Mouse (Mus musculus): Measurements from ENCODE around the gene Ifngr2.

Ifngr2 gene

DNA sequence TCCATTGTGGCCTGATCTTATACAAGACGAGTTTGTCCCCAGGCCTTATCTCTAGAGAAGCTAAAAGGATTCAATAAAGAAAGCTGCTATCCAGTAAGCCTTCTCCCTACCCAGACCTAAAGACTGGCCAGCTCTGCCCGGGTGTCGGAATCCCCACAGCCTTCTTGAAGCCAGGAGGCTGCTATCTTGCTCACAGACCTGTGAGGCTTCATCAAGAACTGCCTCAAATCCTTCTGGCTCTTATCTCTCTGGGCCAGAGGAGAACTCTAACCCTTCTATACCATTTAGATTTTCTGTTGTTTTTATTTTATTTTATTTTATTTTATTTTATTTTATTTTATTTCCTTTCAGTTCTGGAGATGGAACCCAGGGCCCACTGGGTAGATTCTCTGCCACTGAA, 9.8 kb upstream of the Ifngr2 start:
- DNase-seq, result no peak

DNA sequence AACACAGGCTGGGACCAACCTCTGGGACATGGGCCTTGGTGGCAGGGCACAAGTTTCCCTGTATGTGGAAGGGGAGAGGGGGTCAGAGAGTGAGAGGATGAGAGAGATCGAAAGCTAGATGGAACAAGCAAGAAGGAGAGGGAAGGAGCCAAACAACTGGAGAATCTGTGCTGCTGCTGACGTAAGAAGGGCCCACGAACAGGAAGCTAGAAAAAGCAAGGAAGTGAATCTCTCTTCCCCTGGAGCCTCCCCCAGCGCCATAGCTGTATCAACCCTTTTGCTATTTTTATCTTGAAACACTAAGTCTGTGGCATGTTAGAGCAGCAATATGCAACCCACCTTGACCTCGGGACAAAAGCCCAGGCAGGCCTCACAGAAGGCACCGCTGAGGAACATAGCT, 8.8 kb upstream of the Ifngr2 start:
- DNase-seq, result no peak

DNA sequence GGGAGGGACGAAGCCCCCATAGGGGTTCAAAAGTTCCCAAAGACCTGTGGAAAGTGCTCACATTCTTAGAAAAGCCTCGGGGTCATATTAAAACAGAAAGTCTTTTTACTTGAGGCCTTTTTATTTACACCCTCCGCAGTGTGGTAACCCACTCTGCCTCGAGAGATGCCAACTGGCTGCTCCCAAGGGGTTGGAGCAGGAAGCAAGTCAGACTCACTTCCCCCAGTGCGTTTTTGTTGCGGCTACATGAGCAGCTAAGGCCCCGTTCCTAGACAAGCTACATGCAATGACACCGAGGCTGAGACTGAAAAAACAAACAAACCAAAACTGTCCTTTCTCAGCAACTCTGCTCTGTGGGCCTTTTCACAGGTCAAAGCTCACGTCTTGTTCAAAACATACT, 8.4 kb upstream of the Ifngr2 start:
- DNase-seq, result no peak

DNA sequence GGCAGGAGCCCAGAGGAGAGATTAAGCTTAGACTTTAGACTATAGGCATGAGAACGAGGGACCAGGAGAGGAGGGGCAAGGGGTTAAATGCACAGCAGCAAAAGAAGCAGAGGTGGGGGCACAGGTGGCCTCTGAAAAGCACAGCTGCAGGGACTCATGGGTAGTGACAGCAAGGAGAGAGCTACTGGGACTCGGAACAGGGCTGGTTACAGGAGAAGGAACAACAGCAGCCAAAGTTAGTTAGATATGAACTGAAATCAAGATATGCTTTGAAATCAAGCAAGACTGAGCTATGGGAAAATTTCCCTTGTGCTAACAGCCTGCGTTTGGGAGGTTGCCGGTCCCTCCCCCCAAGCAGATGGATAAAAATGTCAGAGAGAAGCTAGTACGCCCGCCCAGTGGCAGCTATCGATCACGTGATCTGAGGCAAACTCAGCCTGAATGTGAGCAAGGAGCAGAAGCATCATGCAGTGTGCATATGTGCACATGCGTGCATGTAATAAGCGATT, 5.2 kb upstream of the Ifngr2 start:
- peak; percentile 28 to 54 for DNase-seq

DNA sequence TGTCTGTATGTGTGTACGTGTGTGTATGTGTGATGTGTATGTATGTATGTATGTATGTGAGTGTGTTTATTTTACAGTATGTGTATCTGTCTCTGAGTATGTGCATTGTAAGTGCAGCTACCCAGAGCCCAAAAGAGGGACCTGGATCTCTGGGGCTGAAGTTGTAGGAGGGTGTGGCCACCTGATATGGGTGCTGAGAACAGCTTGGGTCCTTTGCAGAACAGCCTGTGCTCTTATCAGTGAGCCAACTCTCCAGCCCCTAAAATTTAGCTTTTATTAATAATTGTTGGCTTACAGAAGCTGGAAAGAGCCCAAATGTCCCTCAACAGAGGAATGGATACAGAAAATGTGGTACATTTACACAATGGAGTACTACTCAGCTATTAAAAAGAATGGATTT, 3.3 kb upstream of the Ifngr2 start:
- DNase-seq, result no peak

DNA sequence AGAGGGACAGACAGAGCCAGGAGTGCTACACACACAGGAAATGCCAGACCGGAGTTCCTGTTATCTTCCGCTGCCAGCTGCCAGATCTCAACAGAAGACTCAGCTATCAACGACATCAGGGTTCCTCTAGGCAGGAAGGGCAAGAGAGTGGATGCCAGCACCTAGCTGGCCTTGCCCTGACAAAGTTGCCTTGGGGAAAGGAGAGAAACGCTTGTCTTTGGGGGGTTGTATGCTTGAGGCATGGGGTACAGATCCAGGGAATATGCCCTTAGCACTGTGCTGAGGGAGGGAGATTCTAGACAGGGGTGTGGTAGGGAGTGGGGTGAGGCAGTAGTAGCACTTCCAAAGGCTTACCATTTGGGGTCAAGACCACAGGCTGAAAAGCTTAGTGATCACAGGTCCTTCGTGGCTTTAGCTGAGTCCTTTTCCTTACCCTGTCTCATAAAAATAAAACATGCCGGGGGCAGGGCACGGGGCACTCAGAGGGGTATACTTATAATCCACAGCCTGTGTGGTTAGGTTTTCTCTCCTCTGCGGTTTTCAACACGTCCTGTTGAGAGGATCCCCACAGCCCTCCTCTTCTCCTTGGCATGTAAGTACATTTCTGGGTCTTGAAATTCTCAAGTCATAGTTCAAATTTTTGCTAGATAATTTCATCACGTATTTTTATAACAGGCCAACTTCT, 1.1 kb upstream of the Ifngr2 start:
- DNase-seq, result no peak

DNA sequence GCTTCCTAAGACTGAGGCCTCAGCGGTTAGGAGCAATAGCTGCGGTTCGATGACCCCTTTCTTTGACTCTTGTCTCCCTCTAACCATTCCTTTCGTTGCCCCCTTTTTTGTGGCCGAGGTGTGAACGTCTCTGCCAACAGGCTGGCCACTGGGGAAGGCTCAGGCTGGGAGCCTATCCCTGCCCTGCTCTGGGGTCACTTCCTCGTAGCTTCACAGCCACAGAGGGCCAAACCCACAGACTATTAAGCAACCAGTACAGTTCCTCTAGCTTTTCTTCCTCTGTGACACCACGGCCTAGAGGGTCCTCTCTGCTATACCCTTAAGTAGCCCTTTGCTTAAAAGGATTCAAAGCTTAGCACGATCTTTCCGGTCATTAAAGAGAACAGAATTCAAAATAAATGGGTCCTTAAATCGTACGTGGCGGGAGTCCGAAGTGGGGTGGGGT, 459 bp upstream of the Ifngr2 start:
- peak; percentile 37 to 55 for DNase-seq

DNA sequence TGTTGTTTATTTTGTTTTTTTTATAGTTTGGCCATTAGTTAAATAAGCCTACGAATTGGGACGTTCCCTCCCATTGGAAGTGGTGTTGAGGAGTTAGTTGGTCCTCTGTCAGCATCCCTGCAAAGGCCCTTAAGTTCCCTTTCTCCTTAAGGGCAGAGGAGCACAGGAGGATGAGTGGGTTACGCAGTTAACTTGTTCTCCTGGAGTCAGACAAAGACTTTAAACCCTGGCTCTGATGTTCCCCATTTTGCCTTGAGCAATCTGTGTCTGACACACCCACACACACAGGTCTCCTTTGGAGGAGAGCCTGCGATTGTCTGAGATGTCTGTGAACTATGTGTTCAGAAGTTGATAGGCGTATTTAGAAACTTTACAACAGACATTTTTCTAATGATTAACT, 1.1 kb downstream of the Ifngr2 start:
- no peak for DNase-seq

DNA sequence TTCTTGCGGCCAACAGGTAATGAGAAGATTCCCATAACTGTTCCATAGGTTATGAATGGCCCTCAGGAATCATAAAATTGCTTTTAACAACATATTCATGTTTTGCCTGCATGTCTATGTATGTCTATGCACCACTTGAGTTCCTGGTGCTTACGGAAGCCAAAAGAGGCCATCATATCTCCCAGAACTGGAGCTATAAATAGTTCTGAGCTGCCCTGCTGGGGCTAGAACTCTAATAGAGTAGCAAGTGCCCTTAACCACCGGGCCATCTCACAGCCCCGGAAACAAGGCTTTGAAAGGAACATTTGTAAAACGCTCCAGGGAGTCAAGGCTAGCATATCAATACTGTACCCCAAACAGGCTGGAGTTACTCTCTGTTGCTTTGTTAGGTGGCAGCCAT, 1.7 kb downstream of the Ifngr2 start:
- no peak for DNase-seq

DNA sequence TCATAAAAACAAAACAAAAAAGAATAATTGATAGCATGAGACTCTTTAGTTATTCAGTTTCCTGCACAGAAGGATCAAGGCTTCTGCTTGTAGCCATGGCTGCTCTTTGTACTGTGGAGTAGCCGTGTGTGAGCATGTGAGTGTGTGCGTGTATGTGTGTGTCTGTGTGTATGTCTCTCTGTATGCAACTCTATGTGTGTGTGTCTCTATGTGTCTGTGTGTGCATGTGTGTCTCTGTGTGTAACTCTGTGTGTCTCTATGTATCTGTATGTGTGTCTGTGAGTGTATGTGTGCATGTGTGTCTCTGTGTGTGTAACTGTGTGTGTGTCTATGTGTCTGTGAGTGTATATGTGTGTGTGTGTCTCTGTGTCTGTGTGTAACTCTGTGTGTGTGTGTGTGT, 2.1 kb downstream of the Ifngr2 start:
- no peak for DNase-seq

DNA sequence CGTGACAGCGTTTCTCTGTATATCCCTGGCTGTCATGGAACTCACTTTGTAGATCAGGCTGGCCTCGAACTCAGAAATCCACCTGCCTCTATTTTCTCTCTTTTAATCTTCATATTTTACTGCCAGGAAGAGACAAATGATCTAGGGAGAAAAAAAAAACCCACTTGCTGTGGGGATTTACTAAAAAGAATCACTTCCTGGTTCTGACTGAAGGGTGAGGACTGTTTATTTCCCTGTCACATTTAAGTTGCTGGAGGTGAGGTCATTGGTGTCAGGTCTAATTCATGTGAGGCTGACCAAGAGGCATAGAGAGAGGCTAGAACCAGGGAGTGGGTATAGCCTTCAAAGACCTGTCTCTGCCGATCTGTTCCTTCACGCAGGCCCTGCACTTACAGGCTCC, 2.7 kb downstream of the Ifngr2 start:
- DNase-seq, result no peak

DNA sequence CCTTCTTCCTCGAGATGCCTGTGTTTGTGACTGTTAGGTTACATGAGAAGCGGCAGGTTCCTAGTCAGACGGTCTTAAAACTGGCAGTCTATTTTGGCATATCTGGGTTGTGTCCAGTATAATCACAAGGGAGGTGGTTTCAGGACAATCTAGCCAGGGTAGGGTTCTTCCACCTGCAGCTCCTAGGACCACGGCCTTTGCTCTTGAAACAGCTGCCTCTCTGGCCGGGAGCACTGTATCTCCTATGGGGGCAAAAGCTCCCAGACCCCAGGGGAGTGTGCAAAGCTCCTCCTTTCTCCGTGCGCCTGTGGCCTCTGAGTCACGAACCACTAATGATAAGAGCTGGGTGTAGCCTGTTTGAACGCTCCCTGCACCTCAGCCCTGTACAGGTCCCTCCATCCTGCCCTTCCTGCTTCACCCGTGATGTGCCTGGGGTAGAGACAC, 4.2 kb downstream of the Ifngr2 start:
- DNase-seq, result no peak

DNA sequence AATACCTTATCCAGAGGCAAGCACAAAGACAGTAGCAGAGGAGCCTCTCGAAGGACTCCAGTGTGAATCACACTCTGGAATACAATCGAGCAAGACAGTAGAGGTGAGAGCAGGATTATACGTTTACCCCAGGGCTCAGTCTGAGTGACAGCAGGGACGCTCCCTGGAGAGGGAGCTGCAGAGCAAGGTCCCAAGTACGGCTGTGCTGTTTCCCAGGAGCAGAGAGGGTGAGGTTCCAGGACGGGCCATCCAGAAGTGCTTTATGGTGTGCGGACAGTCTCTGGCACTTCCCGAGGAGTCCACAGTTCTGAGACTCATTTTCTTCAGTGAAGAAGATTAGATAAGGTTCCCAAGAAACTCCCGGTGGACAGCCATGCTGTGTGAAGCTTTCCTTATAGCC, 5.2 kb downstream of the Ifngr2 start:
- no peak for DNase-seq

DNA sequence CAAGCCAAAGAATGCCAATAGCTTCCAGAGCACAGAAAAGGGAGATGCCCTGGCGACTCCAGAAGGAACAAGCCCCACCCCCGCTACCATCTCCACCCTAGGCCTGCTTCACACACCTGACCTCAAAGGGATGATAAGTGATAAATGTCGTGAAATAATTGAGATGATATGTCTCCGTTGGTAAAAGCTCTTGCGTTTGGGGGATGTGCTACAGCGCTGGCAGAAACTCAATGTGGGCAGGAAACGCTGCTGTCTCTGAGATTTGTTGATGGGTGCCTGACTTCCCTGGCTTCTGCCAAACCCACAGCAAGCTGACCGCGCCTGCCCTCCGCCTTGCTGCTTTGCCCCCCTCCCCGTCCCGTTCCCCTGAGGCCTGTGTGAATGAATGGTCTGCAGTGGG, 6.8 kb downstream of the Ifngr2 start:
- peak; percentile 60 to 68 for DNase-seq

DNA sequence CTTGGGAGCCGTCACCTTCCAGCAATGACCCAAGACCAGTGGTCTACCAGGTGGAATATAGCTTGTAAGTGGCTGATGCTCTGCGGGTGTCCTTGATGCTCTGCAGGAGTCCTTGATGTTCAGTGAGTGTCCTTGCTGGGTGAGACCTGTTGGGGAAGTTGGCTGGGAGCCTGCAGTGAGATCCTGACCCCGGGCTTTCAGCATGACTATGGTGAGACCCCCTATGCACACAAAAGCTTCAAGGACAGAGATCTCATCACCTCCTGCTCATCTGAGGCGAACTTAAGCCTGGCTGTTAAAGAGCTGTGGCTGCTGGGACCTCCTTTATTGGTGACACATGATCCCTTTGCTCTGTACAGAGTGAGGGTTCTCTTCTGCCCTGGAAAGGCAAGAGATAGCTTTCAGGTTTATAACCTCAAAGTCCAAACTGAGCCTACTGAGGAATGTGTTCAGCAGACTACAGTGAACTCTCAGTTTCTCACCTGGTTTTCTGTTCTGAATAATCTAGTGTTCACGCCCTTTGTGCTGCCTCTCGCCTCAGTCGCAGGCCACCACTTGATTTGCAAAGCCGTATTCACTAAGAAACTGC, 8.2 kb downstream of the Ifngr2 start:
- no peak for DNase-seq

DNA sequence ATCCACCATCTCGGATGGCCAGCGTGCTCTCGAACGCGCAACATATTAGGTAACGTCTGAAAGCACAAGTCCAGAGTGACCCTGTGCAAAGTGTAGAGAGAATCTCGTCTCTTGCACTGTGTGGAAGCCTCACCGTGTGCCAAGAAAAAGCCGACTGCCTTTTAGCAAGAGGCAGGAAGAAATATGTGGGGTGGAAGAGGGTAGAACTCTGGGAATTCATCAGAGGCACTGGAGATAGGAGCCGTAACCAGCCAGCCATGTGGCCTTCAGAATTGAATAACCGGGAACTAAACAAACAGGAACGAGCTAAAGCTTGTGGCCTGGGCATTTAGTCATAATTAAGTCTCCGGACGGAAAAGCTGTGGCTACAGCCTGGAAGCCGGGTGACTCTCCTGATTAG, 9.8 kb downstream of the Ifngr2 start:
- DNase-seq, result no peak

DNA sequence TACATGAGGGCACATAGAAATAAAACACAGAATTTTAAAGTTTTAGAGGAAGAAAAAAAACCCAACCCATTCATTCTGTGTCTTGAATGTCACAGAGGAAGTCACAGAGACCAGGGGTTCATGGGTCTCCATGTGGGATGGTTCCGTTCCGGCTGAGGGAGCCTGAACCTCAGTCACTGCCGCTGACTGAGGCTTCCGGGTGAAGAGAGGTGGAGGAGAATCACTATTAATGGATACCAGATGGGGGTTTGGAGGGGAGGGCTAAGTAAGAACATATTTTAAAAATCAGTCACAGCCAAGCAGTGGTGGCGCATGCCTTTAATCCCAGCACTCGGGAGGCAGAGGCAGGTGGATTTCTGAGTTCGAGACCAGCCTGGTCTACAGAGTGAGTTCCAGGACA, 10.3 kb downstream of the Ifngr2 start:
- DNase-seq, result peak; percentile 45 to 60

DNA sequence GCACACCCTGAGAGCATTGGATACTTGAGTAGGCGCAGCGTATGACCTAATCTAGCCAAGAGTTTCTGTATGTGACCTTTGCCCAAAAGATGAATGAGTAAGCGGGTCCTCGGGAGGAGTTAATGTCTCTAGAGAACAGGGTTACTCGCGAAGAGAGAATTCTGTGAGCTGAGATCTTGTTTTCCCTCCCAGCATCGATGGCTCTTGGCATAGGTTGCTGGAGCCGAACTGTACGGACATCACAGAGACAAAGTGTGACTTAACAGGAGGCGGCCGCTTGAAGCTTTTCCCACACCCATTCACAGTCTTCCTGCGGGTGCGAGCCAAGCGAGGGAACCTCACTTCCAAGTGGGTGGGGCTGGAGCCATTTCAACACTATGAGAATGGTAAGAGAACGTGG, 10.8 kb downstream of the Ifngr2 start:
- DNase-seq, result no peak

DNA sequence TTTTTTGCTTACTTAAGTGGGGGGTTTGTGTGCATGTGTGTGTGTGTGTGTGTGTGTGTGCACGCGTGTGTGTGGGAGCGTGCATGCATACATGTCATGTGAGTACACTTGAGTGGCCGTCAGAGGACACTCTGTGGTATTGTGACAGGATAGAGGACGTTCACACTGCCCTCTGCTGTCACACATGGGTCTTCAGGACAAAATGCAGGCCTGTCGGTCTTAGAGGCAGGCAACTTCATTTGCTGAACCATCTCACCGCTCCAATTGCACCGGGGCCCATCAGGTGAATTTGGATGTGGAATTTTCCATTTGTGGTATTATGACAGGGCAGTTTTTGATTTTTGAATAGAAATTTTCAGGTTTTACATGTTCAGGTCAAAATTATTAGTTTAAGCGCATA, 14.2 kb downstream of the Ifngr2 start:
- DNase-seq, result peak; percentile 37 to 51

DNA sequence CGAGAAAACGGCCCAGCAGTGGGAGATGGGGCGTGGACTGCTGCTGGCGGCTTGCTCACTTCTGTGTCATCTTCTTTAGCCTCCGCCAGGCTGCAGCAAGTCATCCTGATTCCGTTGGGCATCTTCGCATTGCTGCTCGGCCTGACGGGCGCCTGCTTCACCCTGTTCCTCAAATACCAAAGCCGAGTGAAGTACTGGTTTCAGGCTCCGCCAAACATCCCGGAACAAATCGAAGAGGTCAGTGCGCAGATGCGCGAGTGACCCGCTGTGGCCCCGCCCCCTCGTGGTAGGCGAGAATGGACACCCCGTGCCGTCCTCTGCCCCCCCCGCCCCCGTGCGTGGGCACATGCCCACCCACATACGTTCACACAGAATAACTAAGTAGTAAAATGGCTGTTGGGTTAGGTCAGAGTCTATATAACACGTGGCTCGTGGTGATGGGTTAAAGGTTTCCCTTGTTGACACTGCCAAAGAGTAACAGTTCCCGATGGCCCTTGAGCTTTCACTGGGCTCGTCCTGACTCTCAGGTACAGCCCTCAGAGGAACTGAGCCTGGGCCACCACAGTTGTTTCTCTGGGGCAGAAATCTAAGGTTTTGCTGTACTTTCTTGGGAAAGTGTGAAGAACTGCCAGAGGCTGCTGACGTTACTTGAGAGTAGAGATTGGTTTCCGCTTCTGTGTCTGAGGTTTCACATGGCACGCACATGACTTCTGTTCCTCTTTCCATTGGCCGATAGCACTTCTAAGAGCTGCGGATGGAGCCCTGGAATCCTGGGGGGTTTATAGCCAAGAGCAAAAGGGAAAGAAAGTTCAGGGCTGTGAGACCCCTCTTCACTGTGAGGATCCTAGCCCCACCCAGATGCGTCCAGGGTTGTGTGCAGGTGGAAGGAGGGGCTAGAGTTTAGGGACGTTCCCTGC, 14.9 kb downstream of the Ifngr2 start:
- no peak for DNase-seq

DNA sequence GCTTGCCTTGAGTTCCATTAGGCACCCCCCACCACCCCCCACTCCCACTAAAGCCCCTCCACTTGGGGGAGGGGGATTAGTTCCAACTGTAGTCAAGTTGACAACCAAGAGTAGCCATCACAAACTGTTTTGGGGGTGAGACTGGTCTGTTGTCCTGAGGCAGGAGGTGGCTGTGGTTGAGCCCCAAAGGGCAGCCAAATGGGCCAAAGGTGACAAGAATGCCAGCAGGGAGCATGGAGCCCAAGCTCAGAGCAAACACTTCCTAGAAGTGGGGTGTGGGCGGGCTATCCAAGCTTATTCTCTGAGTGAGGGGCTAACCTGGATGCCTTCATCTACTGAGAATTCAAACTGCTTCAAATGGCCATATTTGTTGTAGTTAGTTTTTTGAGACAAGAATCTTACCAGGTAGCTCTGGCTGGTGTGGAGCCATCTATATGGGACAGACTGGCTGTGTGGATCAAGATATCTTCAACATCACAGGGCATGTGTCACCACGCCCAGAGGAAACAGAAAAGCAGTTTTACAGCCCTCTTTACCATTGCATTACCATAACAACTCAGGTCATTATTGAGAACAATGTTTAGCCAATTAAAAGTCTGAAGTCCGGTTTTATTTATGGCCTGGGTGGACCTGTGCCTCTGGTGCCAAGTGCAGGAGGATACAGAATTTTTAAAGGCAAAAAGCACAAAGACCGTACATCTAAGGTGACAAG, 17.9 kb downstream of the Ifngr2 start:
- no peak for DNase-seq

DNA sequence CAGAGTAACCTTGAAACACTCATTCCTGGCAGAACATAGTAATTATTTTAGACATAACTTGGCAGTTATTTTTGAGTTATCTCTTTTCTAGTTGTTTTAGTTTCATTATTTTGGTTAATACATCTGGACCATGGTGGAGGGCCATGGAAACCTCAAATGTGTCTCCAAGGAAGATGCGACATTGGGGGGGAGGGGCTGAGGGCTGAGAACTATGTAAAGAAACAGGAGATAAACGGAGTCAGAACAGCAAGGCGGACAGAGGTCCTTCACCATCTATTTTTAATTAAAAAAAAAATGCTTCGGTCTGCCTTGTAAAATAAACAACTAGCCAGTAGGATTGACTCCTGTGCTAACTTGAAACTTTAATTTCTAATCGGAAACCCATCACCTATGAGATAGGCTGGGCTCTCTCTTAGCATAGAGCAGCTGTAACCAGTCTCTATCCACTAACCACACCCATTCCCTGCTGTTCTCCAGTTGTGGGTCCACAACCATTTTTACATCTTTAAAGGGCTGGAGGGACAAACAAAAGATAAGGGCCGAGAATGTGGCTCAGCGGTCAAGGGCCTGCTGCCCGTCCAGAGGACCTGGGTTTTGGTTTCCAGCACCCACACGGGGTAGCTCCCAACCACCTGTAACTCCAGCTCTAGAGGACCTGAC, 18.6 kb downstream of the Ifngr2 start:
- no peak for DNase-seq
